Mouse (Mus musculus) erythroblast, embryonic 14.5 days (primary cell): ENCODE measurements around the gene Ier5.

Experiments used
- GATA1 ChIP-seq: IDR thresholded peaks from 2 replicates; pipeline ENCODE4 v1.6.1; 2012; ENCODE audit warnings: low read length, inconsistent platforms, mixed read lengths
- TAL1 ChIP-seq: IDR thresholded peaks from 3 replicates; pipeline ENCODE4 v1.6.1; 2012; ENCODE audit warnings: low read length, inconsistent platforms, mixed read lengths

DNA sequence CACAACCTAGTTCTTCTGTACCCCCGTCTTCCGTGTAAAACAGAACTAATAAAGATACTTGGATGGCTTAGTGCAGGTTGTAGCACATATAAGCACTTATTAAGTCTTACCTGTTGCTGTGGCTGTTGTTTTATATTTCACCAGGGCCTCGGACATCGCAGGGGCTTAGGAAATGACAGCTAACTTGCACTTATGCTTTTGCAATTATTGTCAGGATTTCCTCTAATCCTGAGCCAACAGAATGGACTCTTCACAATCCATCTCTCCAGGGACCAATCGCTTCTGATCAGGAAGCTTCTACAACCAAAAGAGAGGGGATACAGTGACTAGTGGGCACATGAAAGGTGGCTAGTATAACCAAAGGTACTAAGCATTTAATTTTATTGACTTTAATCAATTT, 4.6 kb upstream of the Ier5 start:
- TF ChIP-seq GATA1 (no peak), TAL1 (no peak)
